Mouse (Mus musculus): ENCODE measurements around the gene 2310011J03Rik. TPM values are rescaled to one million over a fixed set of nuclear protein-coding genes. Genes with fewer than 3 reads are reported as not detected.
"Not testable (repeated sequence)": the region's sequence is repeated elsewhere in the genome, so short reads cannot be mapped to it uniquely, and the experiment has no call there.

The 2310011J03Rik gene
- total and polyA plus RNA-seq, 3 experiments, result 65.7 to 81.5 TPM; not detected in 1

DNA sequence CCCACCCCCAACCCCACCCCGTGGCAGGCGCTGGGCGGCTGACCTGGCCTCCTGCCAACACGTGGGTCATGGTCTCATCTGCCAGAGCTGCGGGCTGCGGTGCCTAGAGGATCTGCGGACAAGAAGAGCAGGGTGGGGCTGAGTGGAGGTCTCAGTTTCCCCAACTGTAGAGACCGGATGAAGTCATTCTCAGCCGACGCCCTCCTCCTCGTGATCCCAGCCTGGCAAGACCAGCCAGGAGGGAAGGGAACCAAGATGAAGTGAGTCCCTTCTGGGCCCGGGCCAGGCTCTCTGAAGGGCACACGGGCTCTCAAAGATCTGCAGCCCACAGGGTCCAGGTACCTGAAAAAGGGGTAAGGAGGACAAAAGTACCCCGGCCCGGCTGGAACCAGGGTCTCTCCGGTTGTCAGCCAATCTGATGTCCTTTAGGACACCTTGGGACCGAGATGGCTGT lies 27.2 kb upstream of the 2310011J03Rik start:
- DNase-seq (ENCODE audit: low read depth, low spot score), result peak; percentile 55
- TF ChIP-seq CHD1 (IDR thresholded peaks at IDR 0.05; ENCODE audit: low read depth, low read length) (0 out of 2 replicates have a peak, but pooled peaks have one; percentile 55), ZKSCAN1 (IDR thresholded peaks at IDR 0.05; ENCODE audit: low read depth, low read length) (no peak), NRF1 (IDR thresholded peaks at IDR 0.05; ENCODE audit: insufficient read depth, low read depth, low read length, poor library complexity, severe bottlenecking) (no peak), MAX (IDR thresholded peaks at IDR 0.05; ENCODE audit: low read length) (peak; percentile 42; the same call in 1 of the 2 replicates), GATA1 (IDR thresholded peaks at IDR 0.05; ENCODE audit: low read depth, low read length) (no peak), TCF12 (IDR thresholded peaks at IDR 0.05; ENCODE audit: low read depth, low read length) (no peak), E2F4 (IDR thresholded peaks at IDR 0.05; ENCODE audit: borderline replicate concordance, low read depth, low read length) (no peak), RCOR1 (IDR thresholded peaks at IDR 0.05; ENCODE audit: low read depth, low read length) (no peak), ZNF384 (IDR thresholded peaks at IDR 0.05; ENCODE audit: low read depth, low read length) (no peak), POLR2AphosphoS2 (IDR thresholded peaks at IDR 0.05; ENCODE audit: low read length) (no peak), ETS1 (IDR thresholded peaks at IDR 0.05; ENCODE audit: low read depth, low read length) (no peak), MEF2A (IDR thresholded peaks at IDR 0.05; ENCODE audit: extremely low read depth, insufficient replicate concordance, low read depth, low read length, poor library complexity, severe bottlenecking) (no peak), MXI1 (IDR thresholded peaks at IDR 0.05; ENCODE audit: low read depth, low read length) (peak; percentile 67), HCFC1 (IDR thresholded peaks at IDR 0.05; ENCODE audit: low read depth, low read length) (no peak), GABPA (IDR thresholded peaks at IDR 0.05; ENCODE audit: low read depth, low read length) (no peak)
- Histone ChIP-seq H3K9ac (ENCODE audit: control insufficient read depth, low read depth, low read length, poor library complexity, severe bottlenecking) (peak overlapping the region; percentile 66), H3K27ac (ENCODE audit: control insufficient read depth, low read depth, low read length) (peak overlapping the region; percentile 6; the same call in 1 of the 2 replicates), H3K9me3 (replicated peaks; ENCODE audit: insufficient read depth, low read length) (no peaks in the 10 kb centered on the region), H3K27me3 (ENCODE audit: control insufficient read depth in 1 of 2, insufficient read depth in 2 of 2, low read length in 2 of 2) (no peaks in the 10 kb centered on the region), H3K79me2 (ENCODE audit: control insufficient read depth, insufficient read depth, low read length, poor library complexity) (no peaks in the 10 kb centered on the region; the same call in 1 of the 2 replicates), H3K4me1 (ENCODE audit: control insufficient read depth in 1 of 2, insufficient read depth in 2 of 2, low read length in 2 of 2) (peaks cover 16 to 29% of the 10 kb centered on the region in 2 experiments), H3K36me3 (ENCODE audit: control insufficient read depth in 1 of 2, insufficient read depth in 2 of 2, low read length in 2 of 2) (peaks cover 0 to 19% of the 10 kb centered on the region in 2 experiments; a peak in 2 of 4 replicates), H3K4me3 (ENCODE audit: control insufficient read depth in 1 of 2, insufficient read depth in 1 of 2, low read depth in 2 of 2, low read length in 2 of 2) (peak overlapping the region; percentile 78 to 81)

DNA sequence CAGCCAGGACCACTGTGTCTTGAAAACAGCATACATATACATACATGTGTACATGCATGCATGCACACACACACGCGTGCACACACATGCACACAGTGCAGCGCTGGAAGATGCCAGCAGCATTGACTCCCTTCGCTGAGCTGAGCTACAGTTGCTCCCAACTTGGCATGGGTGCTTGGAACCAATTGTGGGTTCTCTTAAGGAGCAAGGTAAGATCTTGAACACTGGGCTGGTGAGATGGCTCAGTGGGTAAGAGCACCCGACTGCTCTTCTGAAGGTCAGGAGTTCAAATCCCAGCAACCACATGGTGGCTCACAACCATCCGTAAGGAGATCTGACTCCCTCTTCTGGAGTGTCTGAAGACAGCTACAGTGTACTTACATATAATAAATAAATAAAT lies 25.6 kb upstream of the 2310011J03Rik start:
- DNase-seq (ENCODE audit: low read depth, low spot score), result peak; percentile 30
- H3K4me1 ChIP-seq (ENCODE audit: control insufficient read depth in 1 of 2, insufficient read depth in 2 of 2, low read length in 2 of 2), result peaks cover 11 to 19% of the 10 kb centered on the region in 2 experiments
- 0 out of 2 replicates have a peak, but pooled peaks have one; percentile 11 for TF ChIP-seq SIN3A (IDR thresholded peaks at IDR 0.05; ENCODE audit: low read length)
- peak; percentile 82 for TF ChIP-seq TBP (IDR thresholded peaks at IDR 0.05; ENCODE audit: low read depth, low read length)
- not testable (repeated sequence) for H3K27me3 ChIP-seq (ENCODE audit: control insufficient read depth in 1 of 2, insufficient read depth in 2 of 2, low read length in 2 of 2); H3K79me2 ChIP-seq (ENCODE audit: control insufficient read depth, insufficient read depth, low read length, poor library complexity); H3K9ac ChIP-seq (ENCODE audit: control insufficient read depth, low read depth, low read length, poor library complexity, severe bottlenecking); H3K27ac ChIP-seq (ENCODE audit: control insufficient read depth, low read depth, low read length); H3K4me3 ChIP-seq (ENCODE audit: control insufficient read depth in 1 of 2, insufficient read depth in 1 of 2, low read depth in 2 of 2, low read length in 2 of 2); H3K9me3 ChIP-seq (replicated peaks; ENCODE audit: insufficient read depth, low read length)
- peaks cover 0 to 14% of the 10 kb centered on the region in 2 experiments; a peak in 2 of 4 replicates for H3K36me3 ChIP-seq (ENCODE audit: control insufficient read depth in 1 of 2, insufficient read depth in 2 of 2, low read length in 2 of 2)

Measured in MEL (cell line).